Mouse (Mus musculus) erythroblast, embryonic 14.5 days (primary cell): ENCODE data around the gene Prph. TPM values are rescaled to one million over a fixed set of nuclear protein-coding genes. Genes with fewer than 3 reads are reported as not detected.
"Not testable (repeated sequence)": the region's sequence is repeated elsewhere in the genome, so short reads cannot be mapped to it uniquely, and the experiment has no call there.

Experiments
- H3K27me3 ChIP-seq: 2 replicates; pipeline ENCODE4 v1.6.1; 2012; ENCODE audit warnings: inconsistent platforms; ENCODE audit not compliant: control insufficient read depth
- H3K36me3 ChIP-seq: 2 replicates; pipeline ENCODE4 v1.6.1; 2012; ENCODE audit warnings: mild to moderate bottlenecking, inconsistent platforms; ENCODE audit not compliant: control insufficient read depth
- H3K4me1 ChIP-seq: 2 replicates; pipeline ENCODE4 v1.6.1; 2012; ENCODE audit warnings: inconsistent platforms; ENCODE audit not compliant: control insufficient read depth
- H3K4me3 ChIP-seq: replicated peaks from 2 replicates; pipeline ENCODE3; 2012; ENCODE audit warnings: moderate library complexity, mild to moderate bottlenecking, inconsistent platforms
- H3K9me3 ChIP-seq: 2 replicates; pipeline ENCODE4 v1.6.1; 2012; ENCODE audit warnings: low read length, inconsistent platforms, mixed read lengths; ENCODE audit not compliant: control insufficient read depth
- GATA1 ChIP-seq: IDR thresholded peaks from 2 replicates; pipeline ENCODE4 v1.6.1; 2012; ENCODE audit warnings: low read length, inconsistent platforms, mixed read lengths
- TAL1 ChIP-seq: IDR thresholded peaks from 3 replicates; pipeline ENCODE4 v1.6.1; 2012; ENCODE audit warnings: low read length, inconsistent platforms, mixed read lengths
- polyA plus RNA-seq: library from polyadenylated mRNA; stranded (reverse); fragments of >175 nt; gene quantifications from 2 replicates; pipeline ENCODE4 v1.2.3, GENCODE M21; 2012

The Prph gene
- polyA plus RNA-seq, 1 experiment = not detected

DNA sequence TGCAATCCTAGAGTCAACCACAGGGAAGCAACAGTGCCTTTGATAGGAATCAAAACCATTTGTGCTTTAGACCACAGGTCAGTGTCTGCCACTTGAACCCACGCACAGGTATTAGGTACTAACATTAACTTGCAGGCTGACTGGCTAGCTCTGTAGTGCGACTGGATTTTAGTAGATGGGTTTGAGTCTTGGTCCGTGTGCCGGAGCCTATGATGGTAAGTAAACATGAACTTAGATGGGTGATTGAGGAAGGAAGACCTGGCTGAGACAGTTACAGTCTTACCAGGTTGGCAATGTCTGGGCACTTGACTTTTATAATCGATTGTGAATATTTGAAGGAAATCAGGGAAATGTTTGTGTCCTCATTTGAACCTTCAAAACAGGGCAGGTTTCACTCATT is 16.2 kb upstream of the Prph start:
- no peak for TF ChIP-seq GATA1
- TF ChIP-seq TAL1 = no peak
- Histone ChIP-seq H3K4me1 (peaks cover 34% of the 10 kb centered on the region), H3K36me3 (peaks cover 56% of the 10 kb centered on the region)

DNA sequence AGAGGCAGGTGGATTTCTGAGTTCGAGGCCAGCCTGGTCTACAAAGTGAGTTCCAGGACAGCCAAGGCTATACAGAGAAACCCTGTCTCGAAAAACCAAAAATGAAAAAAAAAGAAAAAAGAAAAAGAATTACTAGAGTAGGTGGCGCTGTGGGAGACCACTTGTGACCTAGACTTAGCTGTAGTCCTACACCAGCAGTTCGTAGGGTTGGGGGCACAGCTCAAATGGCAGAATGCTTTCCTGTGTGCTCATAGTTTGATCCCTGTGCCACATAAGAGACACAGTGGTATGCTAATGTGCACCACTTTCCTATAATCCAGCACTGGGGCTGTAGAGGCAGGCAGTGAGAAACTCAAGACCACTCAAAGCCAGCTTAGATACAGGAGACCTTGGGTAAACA is 15.7 kb upstream of the Prph start:
- Histone ChIP-seq H3K4me3 (no peak overlapping the region), H3K9me3 (no peaks in the 10 kb centered on the region), H3K27me3 (peaks cover 7% of the 10 kb centered on the region), H3K4me1 (peaks cover 33% of the 10 kb centered on the region), H3K36me3 (peaks cover 53% of the 10 kb centered on the region)
- TF ChIP-seq TAL1 = no peak

More for the DNA sequence above, 16.2 kb upstream of the Prph start:
- H3K4me3 ChIP-seq = no peak overlapping the region
- H3K9me3 ChIP-seq = no peaks in the 10 kb centered on the region
- peaks cover 7% of the 10 kb centered on the region for H3K27me3 ChIP-seq

DNA sequence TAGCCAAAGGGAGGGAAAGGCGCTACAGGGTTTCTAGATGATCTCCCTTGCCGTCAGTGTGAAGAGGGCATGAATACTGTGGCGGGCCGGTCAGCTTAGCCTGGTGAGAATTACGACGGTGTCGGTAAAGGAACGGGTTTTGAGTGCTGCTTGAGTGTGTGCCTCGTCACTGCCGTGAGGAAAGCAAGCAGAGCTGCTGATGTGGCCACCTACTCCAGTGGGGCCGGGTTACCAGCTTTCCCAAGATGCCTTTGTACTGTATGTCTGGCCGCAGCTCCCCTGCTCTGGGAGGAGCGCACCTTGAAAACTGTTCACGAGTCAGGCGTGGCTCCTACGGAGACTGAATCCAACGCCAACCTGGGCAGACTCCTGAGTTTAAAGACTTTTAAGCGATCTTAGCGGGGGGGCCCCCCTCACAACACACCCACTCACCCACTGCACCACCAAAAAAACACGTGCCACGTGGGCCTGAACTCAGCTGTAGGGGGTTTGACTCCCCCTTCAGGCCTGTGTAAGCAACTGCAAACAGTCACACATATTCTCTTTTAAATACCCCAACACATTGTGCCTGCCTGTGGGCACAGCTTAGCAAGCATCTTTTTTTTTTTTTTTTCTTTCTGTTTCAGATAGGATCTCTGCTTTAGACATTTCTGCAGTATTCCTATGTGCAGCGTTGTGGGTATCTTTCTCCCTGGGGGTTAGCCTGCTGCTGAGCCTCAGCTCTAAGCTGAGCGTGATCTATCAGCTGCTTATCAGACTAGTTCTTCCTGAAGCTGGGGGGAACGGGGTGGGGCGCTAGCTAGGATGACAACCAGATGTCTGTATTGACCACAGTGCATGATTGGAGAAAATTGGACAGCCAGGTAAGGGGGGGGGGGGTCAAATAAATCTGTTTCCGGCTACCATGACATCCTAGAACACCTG is 14.7 kb upstream of the Prph start:
- peaks cover 25% of the 10 kb centered on the region for H3K4me1 ChIP-seq
- TF ChIP-seq GATA1 = no peak
- TF ChIP-seq TAL1 = no peak
- no peak overlapping the region for H3K4me3 ChIP-seq

DNA sequence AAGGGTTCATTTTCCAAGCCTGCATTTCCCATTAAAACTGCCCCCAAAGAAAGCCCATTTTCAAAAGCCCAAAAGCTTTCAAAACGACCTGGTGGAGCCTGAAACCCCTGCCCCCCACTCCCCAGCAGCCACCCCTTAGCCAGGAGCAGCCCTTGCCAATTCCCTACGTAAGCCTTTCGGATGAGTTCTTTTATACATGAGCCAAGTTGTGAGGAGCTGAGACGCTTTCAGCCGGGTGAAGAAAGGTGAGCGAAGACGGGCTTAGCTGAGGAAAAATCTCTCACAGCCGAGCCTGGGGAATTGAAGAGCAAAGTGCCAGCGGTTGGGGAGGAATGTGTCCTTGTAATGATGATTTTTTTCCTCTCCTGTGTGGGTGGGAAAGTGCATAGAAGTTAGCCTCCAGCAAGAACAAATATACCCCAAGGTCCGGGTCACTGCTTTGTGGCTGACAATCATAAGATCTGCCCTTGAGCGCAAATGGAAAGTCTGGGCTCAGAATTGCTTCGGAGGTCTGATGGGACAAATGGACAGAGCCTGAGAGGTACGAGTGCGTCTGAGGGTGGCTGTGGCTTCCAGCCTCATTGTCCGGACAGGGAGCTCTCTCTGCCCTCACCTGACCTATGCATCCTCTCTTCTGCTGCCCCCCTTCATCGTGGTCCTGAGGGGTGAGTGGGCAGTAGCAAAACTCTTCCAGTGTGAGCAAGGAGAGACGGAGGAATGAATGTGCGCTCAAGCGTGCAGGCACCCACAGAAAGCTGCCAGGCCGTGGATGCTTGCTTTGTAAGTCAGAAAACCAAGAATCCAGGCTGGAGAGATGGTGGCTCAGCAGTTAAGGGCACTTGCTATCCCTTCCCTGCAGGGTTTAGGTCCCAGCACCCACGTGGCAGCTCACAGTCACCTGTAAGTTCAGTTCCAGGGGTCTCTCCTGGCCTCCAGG is 13.8 kb upstream of the Prph start:
- TF ChIP-seq GATA1 (no peak), TAL1 (no peak)
- Histone ChIP-seq H3K4me3 (no peak overlapping the region), H3K27me3 (peaks cover 7% of the 10 kb centered on the region), H3K36me3 (peaks cover 34% of the 10 kb centered on the region), H3K4me1 (peaks cover 18% of the 10 kb centered on the region), H3K9me3 (no peaks in the 10 kb centered on the region)

More for the DNA sequence above, 14.7 kb upstream of the Prph start:
- peaks cover 44% of the 10 kb centered on the region for H3K36me3 ChIP-seq
- peaks cover 7% of the 10 kb centered on the region for H3K27me3 ChIP-seq
- no peaks in the 10 kb centered on the region for H3K9me3 ChIP-seq

DNA sequence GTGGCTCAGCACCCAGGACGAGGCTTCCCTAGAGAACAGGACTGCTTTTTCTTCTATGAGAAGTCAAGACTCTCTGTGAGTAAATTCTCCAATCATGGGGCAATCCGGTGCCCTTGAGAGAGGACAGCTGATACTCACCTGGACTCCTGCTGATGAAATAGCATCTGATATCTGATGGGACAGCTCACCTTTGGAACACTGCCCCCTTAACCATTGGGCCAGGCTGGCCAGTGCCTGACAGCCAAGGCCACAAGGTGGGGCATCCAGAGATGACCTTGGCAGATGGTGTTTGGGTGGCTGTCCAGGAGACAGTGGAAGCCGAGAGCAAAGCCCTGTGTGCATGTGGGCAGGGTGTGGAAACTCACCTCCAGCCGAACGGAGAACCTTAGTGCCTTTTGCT is 12.6 kb upstream of the Prph start:
- Histone ChIP-seq H3K36me3 (peaks cover 25% of the 10 kb centered on the region), H3K4me3 (no peak overlapping the region), H3K27me3 (peaks cover 13% of the 10 kb centered on the region), H3K9me3 (no peaks in the 10 kb centered on the region), H3K4me1 (peaks cover 13% of the 10 kb centered on the region)
- no peak for TF ChIP-seq GATA1
- no peak for TF ChIP-seq TAL1

DNA sequence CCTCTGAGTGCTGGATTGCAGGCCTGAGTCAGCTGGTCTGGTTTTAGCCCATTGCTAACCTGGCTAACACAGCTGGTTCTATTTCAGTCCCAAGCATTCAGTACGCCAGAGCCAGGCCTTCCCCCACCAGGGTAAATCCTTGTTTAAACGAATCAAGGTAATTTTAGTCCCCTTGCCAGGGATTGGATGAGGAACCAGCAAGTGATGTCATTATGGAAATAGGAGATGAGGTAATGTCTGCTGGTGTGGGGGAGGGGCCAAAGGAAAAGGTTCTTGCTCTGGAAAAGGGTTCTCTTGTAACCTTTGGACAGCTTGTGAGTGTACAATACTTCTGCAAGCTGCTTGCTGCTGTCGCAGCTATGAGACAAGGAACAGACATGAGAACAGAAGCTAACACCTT is 10.1 kb upstream of the Prph start:
- Histone ChIP-seq H3K36me3 (peaks cover 3% of the 10 kb centered on the region), H3K4me1 (peaks cover 8% of the 10 kb centered on the region), H3K4me3 (no peak overlapping the region), H3K9me3 (no peaks in the 10 kb centered on the region), H3K27me3 (peaks cover 18% of the 10 kb centered on the region)
- TF ChIP-seq TAL1 (no peak), GATA1 (no peak)

DNA sequence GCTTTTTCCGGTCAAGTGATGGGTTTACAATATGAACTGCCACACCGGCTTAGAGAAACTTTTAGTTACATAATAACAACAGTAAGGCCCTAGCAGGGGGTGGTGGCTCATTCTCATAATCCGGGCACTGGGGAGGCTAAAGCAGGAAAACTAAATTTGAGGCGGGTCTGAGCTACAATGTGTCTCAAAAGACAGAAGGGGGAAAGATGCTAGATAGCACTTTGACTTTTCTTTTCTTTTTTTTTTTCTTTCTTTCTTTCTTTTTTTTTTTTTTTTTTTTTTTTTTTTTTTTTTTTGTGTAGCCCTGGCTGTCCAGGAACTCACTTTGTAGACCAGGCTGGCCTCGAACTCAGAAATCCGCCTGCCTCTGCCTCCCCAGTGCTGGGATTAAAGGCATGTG is 9.2 kb upstream of the Prph start:
- H3K4me1 ChIP-seq, H3K4me3 ChIP-seq, H3K36me3 ChIP-seq, H3K9me3 ChIP-seq: not testable (repeated sequence)
- peaks cover 27% of the 10 kb centered on the region for H3K27me3 ChIP-seq

DNA sequence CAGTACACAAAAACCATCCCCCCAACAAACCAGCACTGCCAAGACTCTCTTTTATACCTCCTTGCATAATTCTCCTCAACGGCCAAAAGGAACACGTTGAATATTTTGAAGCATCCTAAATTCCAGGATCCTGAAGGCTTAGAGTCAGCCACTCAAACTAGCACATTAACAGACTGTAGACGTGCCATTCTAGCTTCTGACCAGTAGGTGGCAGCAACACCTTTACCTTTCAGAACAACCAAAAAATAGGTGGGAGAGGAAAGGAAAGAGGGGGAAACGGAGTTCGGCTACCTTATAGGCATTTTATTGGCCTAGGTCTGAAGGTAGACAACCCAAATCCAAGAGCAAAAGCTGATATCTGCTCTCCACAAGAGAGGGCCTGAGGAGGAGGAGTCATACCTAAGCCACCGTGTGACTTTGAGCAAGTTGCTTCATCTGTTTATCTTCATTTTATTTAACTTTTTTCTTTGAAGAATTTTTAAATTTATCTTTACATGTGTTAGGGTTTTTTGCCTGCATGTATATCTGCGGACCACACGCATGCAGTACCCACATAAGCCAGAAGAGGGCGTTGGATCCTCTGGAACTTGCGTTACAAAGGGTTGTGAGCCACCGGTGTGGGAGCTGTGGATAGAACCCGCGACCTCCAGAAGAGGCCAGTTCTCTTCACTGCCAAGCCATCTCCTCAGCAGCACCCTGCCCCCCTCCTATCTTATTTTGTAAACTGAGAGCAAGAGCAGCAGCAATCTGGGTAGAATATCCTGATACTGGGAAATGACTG is 5.3 kb upstream of the Prph start:
- Histone ChIP-seq H3K9me3 (no peaks in the 10 kb centered on the region), H3K27me3 (peaks cover 56% of the 10 kb centered on the region), H3K4me3 (no peak overlapping the region), H3K4me1 (no peaks in the 10 kb centered on the region), H3K36me3 (no peaks in the 10 kb centered on the region)
- TF ChIP-seq TAL1 (no peak), GATA1 (no peak)

DNA sequence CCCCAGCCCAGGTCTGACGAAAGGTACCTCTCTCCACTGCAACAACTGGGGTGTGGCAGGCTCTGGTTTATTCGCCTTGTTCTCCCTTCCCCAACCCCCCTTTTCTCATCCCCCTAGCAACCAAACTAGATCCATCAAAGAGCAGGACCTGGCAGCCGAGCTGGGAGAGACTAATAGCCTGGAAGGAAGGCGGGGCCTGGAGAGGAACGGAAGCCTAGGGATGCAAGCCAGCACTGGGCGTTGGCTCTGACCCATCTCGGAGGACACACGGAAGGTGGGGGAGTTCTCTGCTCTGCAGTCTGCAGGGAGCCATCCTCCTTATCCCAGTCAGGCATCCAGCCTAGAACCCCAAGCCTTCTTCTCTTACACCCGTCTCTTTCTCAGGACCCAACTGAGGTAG is 1.6 kb upstream of the Prph start:
- Histone ChIP-seq H3K9me3 (peaks cover 7% of the 10 kb centered on the region; the same call in 1 of the 2 replicates), H3K36me3 (no peaks in the 10 kb centered on the region), H3K4me3 (no peak overlapping the region), H3K27me3 (peaks cover 82% of the 10 kb centered on the region), H3K4me1 (peaks cover 15% of the 10 kb centered on the region)
- TF ChIP-seq TAL1 (no peak), GATA1 (no peak)
